Mouse (Mus musculus) megakaryocyte, embryonic 14.5 days (primary cell): ENCODE results near the gene Serpinb13.

Experiments used
- FLI1 ChIP-seq: IDR thresholded peaks from 2 replicates; pipeline ENCODE4 v1.6.1; 2012; ENCODE audit warnings: low read length, inconsistent platforms, mixed read lengths
- GATA1 ChIP-seq: IDR thresholded peaks from 3 replicates; pipeline ENCODE4 v1.6.1; 2012; ENCODE audit warnings: mixed read lengths, low read length, inconsistent platforms, borderline replicate concordance

DNA sequence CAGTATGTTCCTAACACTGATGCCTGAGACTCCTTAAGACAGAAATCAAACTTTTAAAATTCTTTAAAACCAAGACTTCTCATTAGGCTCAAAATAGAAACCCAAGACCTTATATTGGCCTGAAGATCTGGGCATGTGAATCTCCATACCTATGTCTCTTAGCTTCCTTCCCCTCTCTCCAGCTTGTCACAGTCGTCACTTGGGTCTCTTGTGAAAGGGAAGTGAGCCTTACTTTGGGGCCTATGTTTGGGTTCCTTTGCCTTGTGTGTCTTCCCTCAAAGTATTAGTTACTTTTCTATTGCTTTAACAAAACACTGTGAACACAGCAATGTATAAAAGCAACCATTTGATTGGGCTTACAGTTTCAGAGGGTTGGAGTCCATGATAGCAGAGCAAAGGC is 33.6 kb upstream of the Serpinb13 start:
- TF ChIP-seq GATA1: no peak
- no peak for TF ChIP-seq FLI1
